In genomic region chr10:80084817-80085487, GRCm38 (mm10) we compare ENCODE assay signal across 8 mouse cellular contexts. TPM values are rescaled to one million over a fixed set of nuclear protein-coding genes. Genes with fewer than 3 reads are reported as not detected.
A peak's percentile ranks its signal among the peaks of the same experiment; 100 is the strongest.
DNase-seq lines count a peak whose midpoint lies in the region; ATAC-seq and TF ChIP-seq lines count a peak whose summit lies in the region.

No protein-coding gene starts in this region.

- no peak overlapping the region for H3K9ac ChIP-seq in kidney, embryonic 14.5 days (ENCODE audit: low read depth, low read length)
- no peak overlapping the region for H3K9ac ChIP-seq in hindbrain, embryonic 14.5 days

- TF ChIP-seq POLR2A in lung, adult 2 months (IDR thresholded peaks at IDR 0.05; ENCODE audit: borderline replicate concordance, extremely low read depth, low read depth, low read length) = no peak

- no peak overlapping the region for H3K4me3 ChIP-seq in lung, adult 2 months (replicated peaks; ENCODE audit: extremely low read depth, low read depth, low read length)
- H3K4me3 ChIP-seq in kidney, embryonic 14.5 days (ENCODE audit: low read length) = no peak overlapping the region
- no peak overlapping the region for H3K4me3 ChIP-seq in hindbrain, embryonic 14.5 days (replicated peaks; ENCODE audit: low read length)

- 23% methylated on average over 9 of the region's 9 CpGs for WGBS in lung, adult 2 months
- WGBS in kidney, embryonic 14.5 days = 68% methylated on average over 9 of the region's 9 CpGs
- 84% methylated on average over 9 of the region's 9 CpGs for WGBS in hindbrain, embryonic 14.5 days

- H3K4me2 ChIP-seq in kidney, embryonic 14.5 days (replicated peaks; ENCODE audit: low read depth, low read length) = no peak overlapping the region
- H3K4me2 ChIP-seq in hindbrain, embryonic 14.5 days (replicated peaks) = no peak overlapping the region

- peak; percentile 70 for DNase-seq in adrenal gland, postnatal 10 days
- no peak for DNase-seq in adrenal gland, adult 18-20 months (ENCODE audit: low spot score in 2 of 2)
- DNase-seq in lung, adult 18-20 months = peak; percentile 64 to 80
- no peak for DNase-seq in lung, adult 2 months
- DNase-seq in right cerebral cortex, postnatal 4 days = peak; percentile 14
- DNase-seq in embryo, embryonic 10.5 days (ENCODE audit: low spot score) = no peak
- no peak for DNase-seq in hindbrain, embryonic 14.5 days (ENCODE audit: low spot score)

- H3K36me3 ChIP-seq in kidney, embryonic 14.5 days (ENCODE audit: control insufficient read depth, insufficient read depth, low read length) = peaks cover 34% of the 10 kb centered on the region
- H3K36me3 ChIP-seq in hindbrain, embryonic 14.5 days (replicated peaks; ENCODE audit: control insufficient read depth, insufficient read depth) = peaks cover 46% of the 10 kb centered on the region

- TF ChIP-seq CTCF in lung, adult 2 months (IDR thresholded peaks at IDR 0.05; ENCODE audit: insufficient read depth, low read length) = no peak

- peaks cover 22% of the 10 kb centered on the region for H3K4me1 ChIP-seq in lung, adult 2 months (ENCODE audit: control insufficient read depth, insufficient read depth, low read length)
- H3K4me1 ChIP-seq in kidney, embryonic 14.5 days (ENCODE audit: control insufficient read depth, insufficient read depth, low read length) = 0 out of 2 replicates have a peak, but pooled peaks cover 6% of the 10 kb centered on the region
- H3K4me1 ChIP-seq in hindbrain, embryonic 14.5 days (replicated peaks; ENCODE audit: control insufficient read depth, insufficient read depth, low read length) = no peaks in the 10 kb centered on the region

- H3K9me3 ChIP-seq in kidney, embryonic 14.5 days (ENCODE audit: control insufficient read depth, low read length) = no peaks in the 10 kb centered on the region
- H3K9me3 ChIP-seq in hindbrain, embryonic 14.5 days (ENCODE audit: control insufficient read depth, low read length) = no peaks in the 10 kb centered on the region

- peak overlapping the region; percentile 62 for H3K27ac ChIP-seq in kidney, embryonic 14.5 days (ENCODE audit: low read depth, low read length)
- no peak overlapping the region for H3K27ac ChIP-seq in hindbrain, embryonic 14.5 days

- ATAC-seq in kidney, embryonic 14.5 days (ENCODE audit: low FRiP score, low TSS enrichment) = peak; percentile 28; the same call in 1 of the 2 replicates
- ATAC-seq in hindbrain, embryonic 14.5 days (ENCODE audit: low FRiP score) = no peak

- H3K27me3 ChIP-seq in kidney, embryonic 14.5 days (ENCODE audit: control insufficient read depth, insufficient read depth, low read length) = no peaks in the 10 kb centered on the region
- H3K27me3 ChIP-seq in hindbrain, embryonic 14.5 days (ENCODE audit: control insufficient read depth, insufficient read depth, low read length) = no peaks in the 10 kb centered on the region

RNA-seq across cellular contexts. Expression of gene Sbno2, which starts 20.4 kb away (rescaled TPM):
- total RNA-seq in adrenal gland, postnatal 10 days (2021) = 10 to 100 TPM; 37.5 to 55.7 TPM
- 10 to 100 TPM; 31.0 to 41.4 TPM for total RNA-seq in adrenal gland, adult 18-20 months (2021)
- 83.7 and 85.8 TPM in 2 replicates for polyA plus RNA-seq in lung, adult 2 months (2012; rRNA removed)
- polyA plus RNA-seq in kidney, embryonic 14.5 days (2014; fragmentation: Nextera tagmentation; extraction: Ambion mirVana) = 10.6 and 14.8 TPM in 2 replicates
- 12.3 and 12.6 TPM in 2 replicates for polyA plus RNA-seq in hindbrain, embryonic 14.5 days (2014; fragmentation: Nextera tagmentation; extraction: Ambion mirVana)

RNA-seq across cellular contexts. Expression of gene Stk11, which starts 30.7 kb away (rescaled TPM):
- total RNA-seq in adrenal gland, postnatal 10 days (2021) = 100 to 1,000 TPM; 133 to 151 TPM
- 100 to 1,000 TPM; 154 to 158 TPM for total RNA-seq in adrenal gland, adult 18-20 months (2021)
- polyA plus RNA-seq in lung, adult 2 months (2012; rRNA removed) = 161 and 168 TPM in 2 replicates
- 26.6 and 42.0 TPM in 2 replicates for polyA plus RNA-seq in kidney, embryonic 14.5 days (2014; fragmentation: Nextera tagmentation; extraction: Ambion mirVana)
- polyA plus RNA-seq in hindbrain, embryonic 14.5 days (2014; fragmentation: Nextera tagmentation; extraction: Ambion mirVana) = 20.2 and 24.6 TPM in 2 replicates

RNA-seq across cellular contexts. Expression of gene Gpx4, which starts 38.0 kb away (rescaled TPM):
- total RNA-seq in adrenal gland, postnatal 10 days (2021) = 1,000 to 10,000 TPM; 1,132 to 1,146 TPM
- total RNA-seq in adrenal gland, adult 18-20 months (2021) = 1,000 to 10,000 TPM; 1,091 to 1,886 TPM
- 581 and 623 TPM in 2 replicates for polyA plus RNA-seq in lung, adult 2 months (2012; rRNA removed)
- 552 and 641 TPM in 2 replicates for polyA plus RNA-seq in kidney, embryonic 14.5 days (2014; fragmentation: Nextera tagmentation; extraction: Ambion mirVana)
- polyA plus RNA-seq in hindbrain, embryonic 14.5 days (2014; fragmentation: Nextera tagmentation; extraction: Ambion mirVana) = 556 and 557 TPM in 2 replicates

RNA-seq across cellular contexts. Expression of gene Polr2e, which starts 45.4 kb away (rescaled TPM):
- total RNA-seq in adrenal gland, postnatal 10 days (2021) = 100 to 1,000 TPM in 1 of 2 experiments, 10 to 100 TPM in 1; 96.5 to 102 TPM
- total RNA-seq in adrenal gland, adult 18-20 months (2021) = 10 to 100 TPM; 86.3 to 94.3 TPM
- polyA plus RNA-seq in lung, adult 2 months (2012; rRNA removed) = 199 and 208 TPM in 2 replicates
- 276 and 310 TPM in 2 replicates for polyA plus RNA-seq in kidney, embryonic 14.5 days (2014; fragmentation: Nextera tagmentation; extraction: Ambion mirVana)
- polyA plus RNA-seq in hindbrain, embryonic 14.5 days (2014; fragmentation: Nextera tagmentation; extraction: Ambion mirVana) = 142 and 150 TPM in 2 replicates

RNA-seq across cellular contexts. Expression of gene Atp5d, which starts 53.5 kb away (rescaled TPM):
- 100 to 1,000 TPM; 982 to 996 TPM for total RNA-seq in adrenal gland, postnatal 10 days (2021)
- 1,000 to 10,000 TPM in 1 of 2 experiments, 100 to 1,000 TPM in 1; 593 to 1,133 TPM for total RNA-seq in adrenal gland, adult 18-20 months (2021)
- 709 and 1,054 TPM in 2 replicates for polyA plus RNA-seq in lung, adult 2 months (2012; rRNA removed)
- polyA plus RNA-seq in kidney, embryonic 14.5 days (2014; fragmentation: Nextera tagmentation; extraction: Ambion mirVana) = 519 and 582 TPM in 2 replicates
- 469 and 505 TPM in 2 replicates for polyA plus RNA-seq in hindbrain, embryonic 14.5 days (2014; fragmentation: Nextera tagmentation; extraction: Ambion mirVana)

Comparison
In these comparisons a context has a peak if more than half of its experiments do, and no peak if none do; other contexts are left out.
1. DNase-seq: peak in adrenal gland, postnatal 10 days (single experiment), lung, adult 18-20 months (2 of 2) and right cerebral cortex, postnatal 4 days (single experiment); none in adrenal gland, adult 18-20 months (0 of 2), lung, adult 2 months (single experiment), embryo, embryonic 10.5 days (single experiment) and hindbrain, embryonic 14.5 days (single experiment).